Mouse (Mus musculus) C2C12 (cell line): Measurements from ENCODE around the gene Gdf2.

Experiments
- CTCF ChIP-seq: IDR thresholded peaks from one replicate; pipeline ENCODE4 v1.5.1; 2011; ENCODE audit not compliant: control insufficient read depth, insufficient read depth, insufficient read length
- USF1 ChIP-seq: IDR thresholded peaks from one replicate; pipeline ENCODE4 v1.6.1; 2011; ENCODE audit warnings: low read depth, mild to moderate bottlenecking, control low read depth, moderate library complexity

DNA sequence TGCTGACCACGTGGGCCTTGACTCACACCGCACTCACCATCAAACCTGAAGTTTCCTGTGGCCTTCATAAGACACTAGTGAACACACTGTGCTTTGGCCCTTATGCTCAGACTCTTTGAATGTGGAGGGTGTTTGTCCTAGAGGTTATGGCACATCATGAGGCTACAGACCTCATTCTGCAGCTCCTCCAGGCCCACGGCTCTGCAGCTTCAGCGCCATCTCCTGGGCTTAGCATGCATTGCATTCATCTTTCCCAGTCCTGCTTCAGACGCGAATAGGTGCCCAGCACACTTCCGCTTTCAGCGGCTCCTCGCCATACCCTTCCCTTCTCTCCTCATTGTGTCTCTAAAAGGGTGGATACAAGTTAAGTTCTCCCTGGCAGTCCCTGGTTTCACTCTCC is 1.7 kb upstream of the Gdf2 start:
- TF ChIP-seq CTCF (peak; percentile 24), USF1 (no peak)
